Mouse (Mus musculus) kidney, postnatal 14 days (tissue): ENCODE data around the gene Fam136a.
"Not testable (repeated sequence)": the region's sequence is repeated elsewhere in the genome, so short reads cannot be mapped to it uniquely, and the experiment has no call there.

Experiments
- DNase-seq: peaks from one replicate; pipeline ENCODE4 v3.0.0; 2022; ENCODE audit warnings: mixed read lengths

Fam136a gene

GRCm38 (mm10) chr6:86365371-86366124 is at the start of gene Fam136a:
Fam136a (plus strand) TSS chr6:86365646.
- peak; percentile 97 for DNase-seq

DNA sequence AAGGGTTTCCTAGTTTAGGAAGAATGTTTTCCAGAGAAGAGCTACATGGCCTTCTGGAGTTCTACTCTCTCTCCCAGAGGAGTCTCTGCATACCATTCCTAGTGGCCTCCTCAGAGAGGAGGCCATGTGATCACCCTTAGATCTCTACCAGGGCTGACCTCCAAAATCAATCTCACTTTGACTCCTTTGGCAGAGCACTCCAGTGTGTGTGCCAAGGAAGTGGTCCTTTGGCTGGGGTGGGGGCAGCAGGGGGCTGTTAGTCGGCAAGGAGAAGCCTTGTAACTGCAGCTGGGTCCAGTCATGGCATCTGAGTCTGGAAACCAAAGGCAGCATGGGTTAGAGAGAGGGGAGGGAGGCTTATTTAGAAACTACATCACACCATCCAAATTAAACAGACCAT is 48.4 kb upstream of the Fam136a start:
- DNase-seq, result peak; percentile 7

DNA sequence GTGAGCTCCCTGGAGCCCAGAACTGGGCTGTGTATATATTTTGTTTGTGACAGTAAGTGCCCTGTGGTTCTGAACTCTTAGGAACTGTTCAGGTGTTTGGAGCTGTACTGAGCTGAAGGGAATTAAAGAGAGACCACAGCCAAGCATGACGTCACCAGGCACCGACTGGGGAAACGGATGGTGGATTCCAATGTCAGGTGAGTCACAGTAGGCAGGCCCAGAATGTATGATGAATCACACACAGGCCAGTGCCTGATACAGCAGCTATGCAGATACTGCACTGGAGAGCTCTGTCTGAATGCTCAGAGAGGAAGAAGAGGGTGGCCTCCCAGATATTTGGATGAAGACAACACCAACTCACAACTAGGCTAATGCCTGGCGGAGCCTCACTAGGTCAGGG is 46.6 kb upstream of the Fam136a start:
- DNase-seq, result no peak

- DNase-seq, result no peak
Measured at GRCm38 (mm10) chr6:86322031-86322563, 43.3 kb upstream of the Fam136a start.

DNA sequence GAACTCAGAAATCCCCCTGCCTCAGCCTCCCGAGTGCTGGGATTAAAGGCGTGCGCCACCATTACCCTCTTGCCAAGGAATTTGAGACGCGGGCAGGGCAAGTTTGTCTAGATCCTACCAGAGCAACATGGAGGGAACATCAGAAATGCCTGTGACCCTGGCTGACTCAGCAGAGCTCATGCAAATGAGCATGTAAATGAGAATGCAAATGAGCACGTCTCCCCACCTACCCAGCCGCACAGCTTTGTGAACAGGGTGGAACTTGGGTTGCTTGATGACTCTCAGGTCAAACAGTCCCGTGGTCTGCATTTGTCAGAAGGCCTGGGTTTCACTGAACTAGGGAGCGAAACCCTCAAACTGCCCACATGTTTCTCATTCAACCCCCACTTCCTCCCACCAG is 42.5 kb upstream of the Fam136a start:
- no peak for DNase-seq

- DNase-seq, result no peak
Measured at GRCm38 (mm10) chr6:86324400-86324799, 41.0 kb upstream of the Fam136a start.

DNA sequence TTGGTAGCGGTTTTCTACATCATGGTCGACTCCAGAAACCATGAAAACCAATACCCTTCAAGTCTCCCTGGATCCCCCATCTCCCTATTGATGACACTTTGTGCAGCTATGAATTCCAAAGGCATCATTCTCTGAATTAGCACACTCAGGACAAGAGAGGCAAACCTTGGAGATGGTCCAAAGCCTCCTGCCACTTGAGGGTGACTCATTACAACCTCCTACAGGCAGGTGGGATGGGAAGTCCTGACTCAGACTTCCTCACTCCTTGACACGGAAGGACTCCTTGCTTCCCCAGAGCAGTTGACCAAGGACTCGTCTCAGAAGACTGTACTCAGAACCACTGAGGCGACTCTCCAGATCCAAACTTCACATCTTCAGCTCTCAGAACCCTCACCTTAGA is 39.8 kb upstream of the Fam136a start:
- DNase-seq, result no peak

- no peak for DNase-seq
Measured at GRCm38 (mm10) chr6:86326866-86327265, 38.6 kb upstream of the Fam136a start.

DNA sequence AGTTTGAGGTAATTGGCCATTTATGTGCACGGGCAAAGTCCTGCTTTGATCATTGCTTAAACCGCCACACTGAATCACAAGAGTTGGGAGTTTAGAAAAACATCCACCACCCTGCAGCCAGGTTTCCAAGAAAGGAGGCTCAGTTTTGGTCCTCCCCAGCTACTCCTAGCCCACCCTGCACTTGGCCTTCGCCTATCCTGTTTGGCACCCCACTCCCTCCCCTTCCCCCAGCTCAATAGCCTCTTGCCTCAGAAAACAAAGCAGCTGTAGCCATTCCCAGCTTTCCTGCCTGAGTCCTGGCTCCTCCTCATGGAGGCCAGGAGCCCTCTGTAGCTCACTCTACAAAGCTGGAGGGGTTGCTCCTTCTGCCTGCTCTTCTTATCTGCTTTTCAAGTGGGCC is 37.1 kb upstream of the Fam136a start:
- no peak for DNase-seq

DNA sequence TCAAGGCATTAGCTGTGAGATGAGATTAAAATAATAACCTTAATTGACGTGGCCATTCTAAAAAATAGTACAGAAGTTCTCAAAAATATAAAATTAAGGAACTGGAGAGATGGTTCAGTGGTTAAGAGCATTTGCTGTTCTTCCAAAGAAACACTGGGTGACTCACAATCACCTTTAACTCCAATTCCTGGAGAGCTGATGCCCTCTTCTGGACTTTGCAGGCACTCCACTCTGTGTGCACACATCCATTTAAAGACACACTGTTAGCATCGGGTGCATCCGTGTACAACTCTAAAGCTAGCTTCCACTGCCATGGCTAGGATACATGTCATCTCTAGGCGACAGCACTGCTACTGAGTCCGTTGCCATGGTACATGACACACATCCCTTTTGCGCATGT is 35.5 kb upstream of the Fam136a start:
- DNase-seq, result no peak

- no peak for DNase-seq
Measured at GRCm38 (mm10) chr6:86335121-86335849, 30.2 kb upstream of the Fam136a start.

- DNase-seq, result no peak
Measured at GRCm38 (mm10) chr6:86335860-86336259, 29.6 kb upstream of the Fam136a start.

DNA sequence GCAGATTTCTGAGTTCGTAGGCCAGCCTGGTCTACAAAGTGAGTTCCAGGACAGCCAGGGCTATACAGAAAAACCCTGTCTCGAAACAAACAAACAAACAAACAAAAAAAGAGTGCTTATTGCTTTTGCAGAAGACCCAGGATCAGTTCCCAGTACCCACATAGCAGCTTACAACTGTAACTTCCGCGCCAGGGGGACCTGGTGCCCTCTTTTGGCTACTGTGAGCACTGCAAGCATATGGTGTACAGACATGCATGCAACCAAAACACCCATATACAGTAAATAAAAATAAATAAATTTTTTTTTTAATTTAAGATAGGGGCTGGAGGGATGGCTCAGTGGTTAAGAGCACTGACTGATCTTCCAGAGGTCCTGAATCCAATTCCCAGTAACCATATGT is 29.1 kb upstream of the Fam136a start:
- DNase-seq, result not testable (repeated sequence)

GRCm38 (mm10) chr6:86343656-86344055 is 21.8 kb upstream of the Fam136a start:
- no peak for DNase-seq

DNA sequence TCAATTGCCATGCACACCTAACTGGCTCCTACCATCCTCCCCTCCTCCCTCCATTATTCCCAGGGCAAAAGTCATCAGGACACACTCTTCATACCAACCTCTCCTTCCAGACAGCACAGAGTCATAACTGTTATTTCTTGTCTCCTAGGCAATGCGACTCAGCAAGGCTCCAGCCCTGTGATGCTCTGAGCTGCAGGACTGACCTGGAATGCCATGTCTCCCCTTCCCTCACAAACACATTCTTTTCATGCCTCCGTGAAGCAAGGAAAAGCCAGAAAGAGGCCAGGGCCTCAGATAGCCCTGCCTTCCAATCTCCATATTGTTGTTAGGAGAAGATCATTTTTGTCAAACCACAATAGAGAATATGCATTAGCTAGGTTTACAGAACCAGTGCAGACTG is 19.4 kb upstream of the Fam136a start:
- DNase-seq, result no peak

DNA sequence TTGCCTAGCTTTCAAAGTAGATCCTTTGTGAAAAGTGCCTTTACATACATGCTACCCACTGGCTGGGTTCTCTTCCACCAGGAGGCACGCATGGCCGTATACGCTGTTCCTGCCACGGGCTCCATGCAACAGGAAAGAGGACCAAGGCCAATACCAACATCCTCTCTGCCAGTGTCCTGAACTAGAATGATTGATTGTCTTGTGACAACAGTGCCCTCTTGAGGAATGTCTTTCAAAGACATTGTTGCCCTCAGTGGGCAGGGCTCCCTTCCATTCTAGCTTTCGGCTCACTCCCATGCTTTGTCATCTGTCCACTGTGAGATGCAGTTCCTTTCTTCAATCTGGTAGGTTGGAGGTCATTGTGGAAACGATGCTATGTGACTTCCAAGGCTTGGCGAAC is 16.2 kb upstream of the Fam136a start:
- peak; percentile 24 for DNase-seq

DNA sequence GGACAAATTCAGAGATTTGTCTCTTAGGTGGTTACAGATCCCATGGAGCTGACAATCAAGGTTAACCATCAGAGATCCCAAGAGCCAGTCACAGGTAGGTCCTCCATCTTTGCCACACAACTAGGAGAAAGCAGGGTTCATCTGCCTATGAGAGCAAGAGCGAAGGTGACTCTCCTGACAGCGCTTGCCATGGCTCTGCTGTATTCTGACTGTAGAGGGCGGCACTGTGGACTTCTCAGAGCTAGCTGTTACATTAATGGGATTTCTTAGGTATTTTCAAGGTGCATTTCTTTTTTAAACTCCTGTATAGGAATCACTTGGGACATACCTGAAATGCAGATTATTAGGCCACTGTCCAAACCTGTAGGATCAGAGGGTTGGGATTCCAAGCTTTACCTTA is 10.5 kb upstream of the Fam136a start:
- no peak for DNase-seq

GRCm38 (mm10) chr6:86356956-86357355 is 8.5 kb upstream of the Fam136a start:
- DNase-seq, result no peak

- peak; percentile 79 for DNase-seq
Measured at GRCm38 (mm10) chr6:86360691-86361090, 4.8 kb upstream of the Fam136a start.

DNA sequence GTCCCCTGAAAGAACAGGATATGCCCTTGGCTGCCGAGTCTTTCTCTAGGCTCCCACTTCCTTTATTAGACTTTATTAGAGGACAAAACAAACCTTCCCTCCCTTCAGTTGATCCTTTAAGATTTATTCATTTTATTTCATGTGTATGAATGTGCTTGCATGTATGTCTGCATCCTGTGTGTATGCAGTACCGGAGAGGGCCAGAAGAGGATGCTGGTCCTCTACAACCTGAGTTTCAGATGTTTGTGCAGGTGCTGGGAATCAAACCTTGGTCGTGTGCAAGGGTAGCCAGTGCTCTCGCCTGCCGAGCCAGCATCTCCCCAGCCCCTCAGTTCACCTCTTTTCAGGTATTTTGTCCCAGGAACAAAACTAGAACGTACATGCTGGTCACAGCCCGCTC is 4.1 kb upstream of the Fam136a start:
- DNase-seq, result no peak

GRCm38 (mm10) chr6:86364442-86365141 is 854 bp upstream of the Fam136a start:
- DNase-seq, result peak; percentile 83

DNA sequence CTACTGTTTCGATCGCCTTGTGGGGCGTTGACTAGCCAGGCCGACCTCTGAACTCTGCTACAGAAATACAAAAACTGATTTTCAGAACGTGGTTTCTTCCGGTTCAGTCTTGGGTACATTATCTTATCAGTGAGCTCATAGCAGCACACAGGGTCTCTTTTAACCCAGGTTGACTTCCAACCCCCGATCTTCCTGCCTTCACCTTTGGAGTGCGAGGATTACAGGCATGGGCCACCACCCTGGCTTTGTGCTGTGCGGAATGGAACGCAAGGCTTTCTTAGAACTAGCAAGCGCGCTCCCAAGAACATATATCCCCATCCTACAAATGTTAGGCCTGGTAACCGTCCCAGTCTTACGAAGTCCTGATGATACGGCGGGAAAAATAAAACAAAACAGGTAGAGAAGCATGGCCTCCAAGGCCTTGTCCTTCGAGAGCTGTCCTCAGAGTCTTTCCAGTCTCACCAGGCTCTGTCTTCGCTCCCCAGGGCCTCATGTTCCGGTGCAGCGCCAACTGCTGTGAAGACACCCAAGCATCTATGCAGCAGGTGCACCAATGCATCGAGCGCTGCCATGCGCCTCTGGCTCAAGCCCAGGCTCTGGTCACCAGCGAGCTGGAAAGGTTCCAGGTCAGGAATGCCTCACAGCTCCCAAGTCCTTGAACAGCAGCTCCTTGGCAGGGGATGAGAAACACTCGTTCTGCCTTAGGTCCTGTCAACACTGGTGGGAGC is 843 bp downstream of the Fam136a start:
- DNase-seq, result peak; percentile 72

DNA sequence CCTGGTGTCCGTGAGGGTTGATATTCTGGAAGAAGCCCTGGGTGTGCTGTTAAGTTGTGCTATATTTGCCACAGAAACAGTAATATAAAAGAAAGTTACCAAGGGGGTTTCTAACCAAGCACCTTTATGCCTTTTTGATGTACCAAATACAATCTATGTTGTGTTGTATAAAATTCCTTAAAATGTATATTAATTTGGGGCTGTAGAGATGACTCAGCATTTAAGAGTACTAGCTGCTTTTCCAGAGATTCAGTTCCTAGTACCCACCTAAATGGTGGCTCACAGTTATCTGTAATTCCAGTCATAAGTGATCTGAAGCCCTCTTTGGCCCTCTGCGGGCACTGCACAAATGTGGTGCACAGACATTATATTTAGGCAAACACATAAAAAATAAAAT is 1.4 kb downstream of the Fam136a start:
- DNase-seq, result no peak
